Mouse (Mus musculus) B cell, adult 2 months (primary cell): ENCODE measurements around the gene Iqub.

ENCODE experiments used
- DNase-seq, 2 experiments: peaks; one replicate each; pipeline ENCODE4 v3.0.0; 2022

Iqub gene

GRCm38 (mm10) chr6:24470135-24470534 lies 44.7 kb downstream of the Iqub start:
- no peak for DNase-seq

- peak; percentile 12 to 15 for DNase-seq
Observed at GRCm38 (mm10) chr6:24456097-24456496, 58.8 kb downstream of the Iqub start.

- DNase-seq: no peak
Observed at GRCm38 (mm10) chr6:24451026-24451821, 63.6 kb downstream of the Iqub start.

GRCm38 (mm10) chr6:24450241-24450640 lies 64.6 kb downstream of the Iqub start:
- DNase-seq: no peak

GRCm38 (mm10) chr6:24416056-24416455 lies 98.8 kb downstream of the Iqub start:
- DNase-seq: no peak

GRCm38 (mm10) chr6:24415500-24415899 lies 99.4 kb downstream of the Iqub start:
- DNase-seq: no peak

- DNase-seq: no peak
Observed at GRCm38 (mm10) chr6:24408573-24409427, 106.1 kb downstream of the Iqub start.

- DNase-seq: no peak
Observed at GRCm38 (mm10) chr6:24407743-24408142, 107.1 kb downstream of the Iqub start.

- DNase-seq: no peak
Observed at GRCm38 (mm10) chr6:24397237-24397647, 117.6 kb downstream of the Iqub start.
